Comparison of ENCODE assay signal across 20 mouse cellular contexts in the genomic region with DNA sequence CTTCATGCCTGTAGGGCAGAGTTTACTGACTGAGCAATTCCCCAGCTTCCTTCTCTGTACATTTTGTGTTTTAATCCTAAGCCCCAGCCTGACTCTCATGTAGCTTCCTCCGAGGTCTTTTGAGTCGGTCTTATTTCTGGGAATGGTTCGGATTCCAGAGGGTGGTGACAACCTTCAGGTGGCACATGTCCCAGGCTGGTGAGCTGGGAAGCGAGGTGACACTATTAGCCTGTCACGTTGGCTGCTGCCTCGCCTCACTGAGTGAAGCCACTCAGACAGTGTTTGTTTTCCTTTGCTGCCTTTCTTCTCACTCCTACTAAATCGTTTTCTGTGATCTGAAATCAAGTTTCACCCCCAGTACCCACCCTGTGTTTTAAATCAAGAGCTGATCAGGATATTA.
DNase-seq lines count a peak whose midpoint lies in the region; ATAC-seq and TF ChIP-seq lines count a peak whose summit lies in the region.
"Had no signal": no experiment of that assay in that cellular context is flagged by ENCODE, and none has a peak within 500 bp of the region (broad histone marks: within the 10 kb centered on the region; RNA-seq: fewer than 3 reads in every experiment).

No protein-coding gene starts in this region.

- CTCF ChIA-PET in Patski (lab: Charles Lee) = interaction anchor here (3.6 kb wide), 1 partner anchor 12 kb away, joined by 12 read pairs; no protein-coding TSS in a partner anchor

- no peaks in the 10 kb centered on the region for H3K27me3 ChIP-seq in heart, adult 2 months (ENCODE audit: control insufficient read depth, insufficient read depth, low read length)
- peaks cover 85% of the 10 kb centered on the region for H3K27me3 ChIP-seq in heart, embryonic 11.5 days (ENCODE audit: control insufficient read depth, insufficient read depth, low read length)
- H3K27me3 ChIP-seq in kidney, embryonic 14.5 days (ENCODE audit: control insufficient read depth, insufficient read depth, low read length) = no peaks in the 10 kb centered on the region
- H3K27me3 ChIP-seq in Patski = no peaks in the 10 kb centered on the region
- H3K27me3 ChIP-seq: forebrain, embryonic 12.5 days; hindbrain, embryonic 12.5 days had no signal

- no peak overlapping the region for H3K27ac ChIP-seq in heart, adult 2 months
- H3K27ac ChIP-seq in heart, embryonic 11.5 days (ENCODE audit: low read depth, low read length) = no peak overlapping the region
- H3K27ac ChIP-seq in kidney, embryonic 14.5 days (ENCODE audit: low read depth, low read length) = 0 out of 2 replicates have a peak overlapping the region, but pooled peaks have one; percentile 38
- H3K27ac ChIP-seq: embryonic facial prominence, embryonic 12.5 days; forebrain, embryonic 12.5 days; hindbrain, embryonic 12.5 days had no signal

- no peak for TF ChIP-seq CTCF in heart, adult 2 months (IDR thresholded peaks at IDR 0.05)
- no peak for TF ChIP-seq CTCF in Patski (IDR thresholded peaks at IDR 0.05)

- H3K4me1 ChIP-seq in heart, adult 2 months (ENCODE audit: control insufficient read depth, insufficient read depth, low read length) = no peaks in the 10 kb centered on the region
- peaks cover 7% of the 10 kb centered on the region; the same call in 1 of the 2 replicates for H3K4me1 ChIP-seq in heart, embryonic 11.5 days (ENCODE audit: control insufficient read depth, insufficient read depth, low read length)
- H3K4me1 ChIP-seq in kidney, embryonic 14.5 days (ENCODE audit: control insufficient read depth, insufficient read depth, low read length) = peaks cover 10% of the 10 kb centered on the region
- H3K4me1 ChIP-seq: forebrain, embryonic 12.5 days; hindbrain, embryonic 12.5 days had no signal

- TF ChIP-seq EP300 in heart, adult 2 months (IDR thresholded peaks at IDR 0.05; ENCODE audit: insufficient read depth, low read depth, low read length) = 0 out of 2 replicates have a peak, but pooled peaks have one; percentile 23

- H3K79me2 ChIP-seq in heart, adult 2 months (replicated peaks; ENCODE audit: control insufficient read depth, insufficient read depth, low read length) = no peaks in the 10 kb centered on the region

- 19% methylated on average over 7 of the region's 7 CpGs for WGBS in heart, adult 2 months
- 18% methylated on average over 7 of the region's 7 CpGs for WGBS in heart, embryonic 11.5 days (ENCODE audit: insufficient replicate concordance)
- 13% methylated on average over 7 of the region's 7 CpGs for WGBS in kidney, embryonic 14.5 days

- in situ Hi-C loops in Patski (cut with MboI; ENCODE audit: low pct_unique_long_range_greater_than_20kb) = no loop called here

- TF ChIP-seq POLR2A in heart, adult 2 months (IDR thresholded peaks at IDR 0.05; ENCODE audit: insufficient read depth, low read depth, low read length) = no peak

- intact Hi-C loops in heart, adult 2 months (cut with DNase I) = no loop called here

- POLR2A ChIA-PET in Patski (lab: Charles Lee) = no interaction called here

- no peak for ATAC-seq in heart, embryonic 11.5 days (replicated peaks; ENCODE audit: insufficient number of reproducible peaks, low FRiP score, low TSS enrichment)
- 0 out of 2 replicates have a peak, but pooled peaks have one; percentile 33 for ATAC-seq in kidney, embryonic 14.5 days (ENCODE audit: low FRiP score, low TSS enrichment)
- peak; percentile 10 for ATAC-seq in Patski
- ATAC-seq: forebrain, embryonic 16.5 days; hindbrain, embryonic 16.5 days; inflammation-experienced regulatory T-cells, adult 6 months; intestine, postnatal 0 days had no signal

- H3K9me3 ChIP-seq in heart, embryonic 11.5 days (replicated peaks; ENCODE audit: control insufficient read depth, low read length) = no peaks in the 10 kb centered on the region
- no peaks in the 10 kb centered on the region for H3K9me3 ChIP-seq in kidney, embryonic 14.5 days (ENCODE audit: control insufficient read depth, low read length)
- H3K9me3 ChIP-seq: embryonic facial prominence, embryonic 12.5 days; forebrain, embryonic 12.5 days; hindbrain, embryonic 12.5 days had no signal

- no peak overlapping the region for H3K4me2 ChIP-seq in heart, embryonic 11.5 days
- no peak overlapping the region for H3K4me2 ChIP-seq in kidney, embryonic 14.5 days (replicated peaks; ENCODE audit: low read depth, low read length)
- H3K4me2 ChIP-seq: embryonic facial prominence, embryonic 12.5 days; forebrain, embryonic 12.5 days; hindbrain, embryonic 12.5 days had no signal

- DNase-seq in heart, adult 2 months = peak in 1 of 2 experiments; percentile 21
- no peak for DNase-seq in kidney, adult 11 months
- DNase-seq in Patski (ENCODE audit: low read depth, low spot score) = no peak
- peak; percentile 27 for DNase-seq in skeletal muscle tissue, adult 2 months (ENCODE audit: low read depth, low spot score)
- DNase-seq: adrenal gland, adult 8-10 months; adrenal gland, postnatal 36 days; cerebellum, adult 2 months; cerebellum, postnatal 14 days; embryo, embryonic 11 days; gastrocnemius, postnatal 25 days; heart, postnatal 36 days had no signal

- no peaks in the 10 kb centered on the region for H3K36me3 ChIP-seq in heart, adult 2 months (ENCODE audit: control insufficient read depth, insufficient read depth, low read length)
- no peaks in the 10 kb centered on the region for H3K36me3 ChIP-seq in heart, embryonic 11.5 days (ENCODE audit: control insufficient read depth, insufficient read depth, low read length)
- H3K36me3 ChIP-seq in kidney, embryonic 14.5 days (ENCODE audit: control insufficient read depth, insufficient read depth, low read length) = no peaks in the 10 kb centered on the region
- H3K36me3 ChIP-seq: embryonic facial prominence, embryonic 12.5 days; forebrain, embryonic 12.5 days; hindbrain, embryonic 12.5 days had no signal

- no peak overlapping the region for H3K9ac ChIP-seq in heart, adult 2 months (ENCODE audit: low read depth, low read length)
- H3K9ac ChIP-seq in heart, embryonic 11.5 days (ENCODE audit: low read depth, low read length) = no peak overlapping the region
- H3K9ac ChIP-seq in kidney, embryonic 14.5 days (ENCODE audit: low read depth, low read length) = no peak overlapping the region
- H3K9ac ChIP-seq: embryonic facial prominence, embryonic 12.5 days; forebrain, embryonic 12.5 days; hindbrain, embryonic 12.5 days had no signal

- no peak overlapping the region for H3K4me3 ChIP-seq in heart, adult 2 months
- H3K4me3 ChIP-seq in heart, embryonic 11.5 days (ENCODE audit: low read depth, low read length) = no peak overlapping the region
- no peak overlapping the region for H3K4me3 ChIP-seq in kidney, embryonic 14.5 days (ENCODE audit: low read length)
- H3K4me3 ChIP-seq: embryonic facial prominence, embryonic 12.5 days; forebrain, embryonic 12.5 days; hindbrain, embryonic 12.5 days had no signal
